Mouse (Mus musculus) lung, embryonic 15.5 days (tissue): ENCODE measurements around the gene Wee2. TPM values are rescaled to one million over a fixed set of nuclear protein-coding genes. Genes with fewer than 3 reads are reported as not detected.

ENCODE experiments used
- ATAC-seq: fragments of 200-750 bp; cut with Nextera tagmentation; 2 replicates; pipeline ENCODE4 v1.8.0; 2017; ENCODE audit warnings: moderate number of reproducible peaks, borderline replicate concordance; ENCODE audit not compliant: low FRiP score, low TSS enrichment; ENCODE audit errors: extremely low read depth
- H3K27ac ChIP-seq: fragments of 300-500 bp; sonication (generic); 2 replicates; pipeline ENCODE4 v1.5.1; 2015; ENCODE audit warnings: moderate library complexity, mild to moderate bottlenecking, inconsistent platforms
- H3K27me3 ChIP-seq: fragments of 300-500 bp; sonication (generic); 2 replicates; pipeline ENCODE4 v1.6.1; 2015; ENCODE audit warnings: inconsistent platforms
- H3K36me3 ChIP-seq: fragments of 300-500 bp; sonication (generic); 2 replicates; pipeline ENCODE4 v1.6.1; 2015; ENCODE audit warnings: inconsistent platforms
- H3K4me1 ChIP-seq: fragments of 300-500 bp; sonication (generic); 2 replicates; pipeline ENCODE4 v1.6.1; 2015; ENCODE audit warnings: inconsistent platforms
- H3K4me2 ChIP-seq: fragments of 300-500 bp; sonication (generic); 2 replicates; pipeline ENCODE4 v1.6.1; 2015; ENCODE audit warnings: inconsistent platforms, mild to moderate bottlenecking, moderate library complexity
- H3K4me3 ChIP-seq: fragments of 300-500 bp; sonication (generic); 2 replicates; pipeline ENCODE4 v1.5.1; 2015; ENCODE audit warnings: mild to moderate bottlenecking, inconsistent platforms
- H3K9ac ChIP-seq: fragments of 300-500 bp; sonication (generic); 2 replicates; pipeline ENCODE4 v1.6.1; 2015; ENCODE audit warnings: inconsistent platforms
- H3K9me3 ChIP-seq: fragments of 300-500 bp; sonication (generic); 2 replicates; pipeline ENCODE4 v1.6.1; 2016; ENCODE audit warnings: inconsistent platforms
- WGBS: fragments of 180-500 bp; shearing (Covaris S2); methylation state at CpG from one replicate; pipeline ENCODE4 v1.1.7; 2015; 5-methylcytosine and 5-hydroxymethylcytosine counted together
- polyA plus RNA-seq: library from polyadenylated mRNA; unstranded; fragments of >200 nt; fragmentation: Nextera tagmentation; extraction: Ambion mirVana; gene quantifications from 2 replicates; pipeline ENCODE4 v1.2.1, GENCODE M21; 2015

Wee2 gene
- polyA plus RNA-seq, 1 experiment from 2014 or later, result not detected

GRCm38 (mm10) chr6:40439731-40440130 is 843 bp downstream of the Wee2 start:
- H3K36me3 ChIP-seq, result no peaks in the 10 kb centered on the region
- peaks cover 9% of the 10 kb centered on the region for H3K4me1 ChIP-seq
- H3K4me3 ChIP-seq, result no peak overlapping the region
- no peak for ATAC-seq
- no peak overlapping the region for H3K27ac ChIP-seq
- H3K27me3 ChIP-seq, result peaks cover 12% of the 10 kb centered on the region; the same call in 1 of the 2 replicates
- no peak overlapping the region for H3K9ac ChIP-seq
- WGBS, result 35% methylated on average over 12 of the region's 12 CpGs
- no peak overlapping the region for H3K4me2 ChIP-seq
- no peaks in the 10 kb centered on the region for H3K9me3 ChIP-seq

GRCm38 (mm10) chr6:40441276-40441675 is 2.4 kb downstream of the Wee2 start:
- Histone ChIP-seq H3K9ac (no peak overlapping the region), H3K36me3 (no peaks in the 10 kb centered on the region), H3K9me3 (no peaks in the 10 kb centered on the region), H3K4me3 (no peak overlapping the region), H3K27ac (no peak overlapping the region), H3K4me2 (no peak overlapping the region), H3K27me3 (peaks cover 12% of the 10 kb centered on the region; the same call in 1 of the 2 replicates), H3K4me1 (peaks cover 2% of the 10 kb centered on the region)
- ATAC-seq, result no peak
- 63% methylated on average over 3 of the region's 3 CpGs for WGBS

GRCm38 (mm10) chr6:40441755-40442154 is 2.9 kb downstream of the Wee2 start:
- H3K4me2 ChIP-seq, result no peak overlapping the region
- 37% methylated on average over 3 of the region's 3 CpGs for WGBS
- H3K9ac ChIP-seq, result no peak overlapping the region
- ATAC-seq, result no peak
- H3K4me1 ChIP-seq, result no peaks in the 10 kb centered on the region
- peaks cover 12% of the 10 kb centered on the region; the same call in 1 of the 2 replicates for H3K27me3 ChIP-seq
- no peak overlapping the region for H3K4me3 ChIP-seq
- H3K27ac ChIP-seq, result no peak overlapping the region
- no peaks in the 10 kb centered on the region for H3K9me3 ChIP-seq
- H3K36me3 ChIP-seq, result no peaks in the 10 kb centered on the region

GRCm38 (mm10) chr6:40443281-40443928 is 4.5 kb downstream of the Wee2 start:
- Histone ChIP-seq H3K27me3 (peaks cover 6% of the 10 kb centered on the region; the same call in 1 of the 2 replicates), H3K9me3 (no peaks in the 10 kb centered on the region), H3K4me1 (no peaks in the 10 kb centered on the region), H3K36me3 (no peaks in the 10 kb centered on the region), H3K9ac (no peak overlapping the region), H3K4me3 (no peak overlapping the region), H3K4me2 (no peak overlapping the region), H3K27ac (no peak overlapping the region)
- peak; percentile 14; the same call in 1 of the 2 replicates for ATAC-seq
- WGBS, result 18% methylated on average over 10 of the region's 10 CpGs

GRCm38 (mm10) chr6:40448626-40449025 is 9.7 kb downstream of the Wee2 start:
- Histone ChIP-seq H3K9ac (no peak overlapping the region), H3K4me3 (no peak overlapping the region), H3K4me2 (no peak overlapping the region), H3K27ac (no peak overlapping the region), H3K36me3 (no peaks in the 10 kb centered on the region), H3K9me3 (no peaks in the 10 kb centered on the region), H3K27me3 (no peaks in the 10 kb centered on the region; the same call in 1 of the 2 replicates), H3K4me1 (no peaks in the 10 kb centered on the region)
- ATAC-seq, result no peak

GRCm38 (mm10) chr6:40454436-40455041 is 15.7 kb downstream of the Wee2 start:
- no peak for ATAC-seq
- WGBS, result 20% methylated on average over 7 of the region's 7 CpGs
- H3K4me1 ChIP-seq, result no peaks in the 10 kb centered on the region

GRCm38 (mm10) chr6:40465710-40466109 is 26.8 kb downstream of the Wee2 start:
- Histone ChIP-seq H3K9me3 (no peaks in the 10 kb centered on the region), H3K9ac (no peak overlapping the region), H3K27ac (no peak overlapping the region), H3K4me3 (no peak overlapping the region), H3K4me2 (no peak overlapping the region), H3K4me1 (no peaks in the 10 kb centered on the region), H3K36me3 (no peaks in the 10 kb centered on the region), H3K27me3 (no peaks in the 10 kb centered on the region)
- WGBS, result 48% methylated on average over 6 of the region's 6 CpGs
- ATAC-seq, result no peak

More at GRCm38 (mm10) chr6:40454436-40455041, 15.7 kb downstream of the Wee2 start:
- no peak overlapping the region for H3K27ac ChIP-seq
- no peak overlapping the region for H3K9ac ChIP-seq
- H3K9me3 ChIP-seq, result no peaks in the 10 kb centered on the region
- no peak overlapping the region for H3K4me2 ChIP-seq
- H3K4me3 ChIP-seq, result no peak overlapping the region
- no peaks in the 10 kb centered on the region for H3K36me3 ChIP-seq
- H3K27me3 ChIP-seq, result no peaks in the 10 kb centered on the region

- H3K4me2 ChIP-seq, result peak within 1 kb of the TSS; percentile 71
- H3K4me1 ChIP-seq, result peaks cover 4% of the 10 kb centered on the region
- H3K9me3 ChIP-seq, result no peaks in the 10 kb centered on the region
- H3K9ac ChIP-seq, result peak within 1 kb of the TSS; percentile 85
- ATAC-seq, result peak; percentile 94
- WGBS, result 2% methylated on average over 54 of the region's 54 CpGs
- H3K27me3 ChIP-seq, result no peaks in the 10 kb centered on the region
- H3K27ac ChIP-seq, result peak within 1 kb of the TSS; percentile 95
- H3K4me3 ChIP-seq, result peak within 1 kb of the TSS; percentile 69
- peaks cover 29% of the 10 kb centered on the region for H3K36me3 ChIP-seq
These were observed 32.2 kb downstream of the Wee2 start, which contains the start of gene Ssbp1 for GRCm38 (mm10) chr6:40470916-40471719. Gene Ssbp1 (plus strand): TSS chr6:40471352.

GRCm38 (mm10) chr6:40471720-40472010 is 32.8 kb downstream of the Wee2 start:
- no peaks in the 10 kb centered on the region for H3K27me3 ChIP-seq
- peak overlapping the region; percentile 85 for H3K9ac ChIP-seq
- peaks cover 4% of the 10 kb centered on the region for H3K4me1 ChIP-seq
- H3K4me2 ChIP-seq, result peak overlapping the region; percentile 71
- peak overlapping the region; percentile 69 for H3K4me3 ChIP-seq
- ATAC-seq, result no peak
- no peaks in the 10 kb centered on the region for H3K9me3 ChIP-seq
- peaks cover 33% of the 10 kb centered on the region for H3K36me3 ChIP-seq
- 1% methylated on average over 7 of the region's 7 CpGs for WGBS
- H3K27ac ChIP-seq, result peak overlapping the region; percentile 95

- ATAC-seq, result no peak
- no peaks in the 10 kb centered on the region for H3K9me3 ChIP-seq
- 84% methylated on average over 4 of the region's 4 CpGs for WGBS
- H3K27ac ChIP-seq, result no peak overlapping the region
- H3K4me3 ChIP-seq, result no peak overlapping the region
- no peak overlapping the region for H3K9ac ChIP-seq
- no peaks in the 10 kb centered on the region for H3K27me3 ChIP-seq
- H3K4me1 ChIP-seq, result peaks cover 4% of the 10 kb centered on the region
- peaks cover 54% of the 10 kb centered on the region for H3K36me3 ChIP-seq
- H3K4me2 ChIP-seq, result no peak overlapping the region
These were observed 37.2 kb downstream of the Wee2 start for GRCm38 (mm10) chr6:40476132-40476531.

- Histone ChIP-seq H3K36me3 (peaks cover 67% of the 10 kb centered on the region), H3K27me3 (no peaks in the 10 kb centered on the region), H3K4me2 (no peak overlapping the region), H3K4me1 (no peaks in the 10 kb centered on the region), H3K9me3 (no peaks in the 10 kb centered on the region), H3K4me3 (no peak overlapping the region), H3K9ac (no peak overlapping the region), H3K27ac (no peak overlapping the region)
- no peak for ATAC-seq
- WGBS, result 63% methylated on average over 1 of the region's 1 CpGs
These were observed 40.8 kb downstream of the Wee2 start for GRCm38 (mm10) chr6:40479705-40480104.

- ATAC-seq, result no peak
- Histone ChIP-seq H3K36me3 (peaks cover 45% of the 10 kb centered on the region), H3K9ac (no peak overlapping the region), H3K4me1 (no peaks in the 10 kb centered on the region), H3K4me2 (no peak overlapping the region), H3K9me3 (no peaks in the 10 kb centered on the region), H3K27me3 (no peaks in the 10 kb centered on the region), H3K4me3 (no peak overlapping the region), H3K27ac (no peak overlapping the region)
- WGBS, result 88% methylated on average over 5 of the region's 5 CpGs
These were observed 43.4 kb downstream of the Wee2 start for GRCm38 (mm10) chr6:40482318-40482717.
